Mouse (Mus musculus) liver, adult 2 months (tissue): ENCODE data around the gene Stau1. TPM values are rescaled to one million over a fixed set of nuclear protein-coding genes. Genes with fewer than 3 reads are reported as not detected.
A peak's percentile ranks its signal among the peaks of the same experiment; 100 is the strongest.

Experiments
- DNase-seq: peaks from one replicate; pipeline ENCODE4 v3.0.0-alpha.2; 2011; ENCODE audit warnings: low read depth, low spot score; ENCODE audit errors: extremely low read depth
- H3K27ac ChIP-seq: fragments of 200-500 bp; replicated peaks from 2 replicates; pipeline ENCODE4 v1.5.1; 2012; ENCODE audit warnings: low read depth, mild to moderate bottlenecking, control low read depth, inconsistent platforms, low read length; ENCODE audit not compliant: insufficient read depth
- H3K27me3 ChIP-seq: fragments of 200-500 bp; 2 replicates; pipeline ENCODE4 v1.6.1; 2012; ENCODE audit warnings: mild to moderate bottlenecking, moderate library complexity, low read length, inconsistent platforms; ENCODE audit not compliant: control insufficient read depth, insufficient read depth
- H3K36me3 ChIP-seq: fragments of 200-500 bp; 2 replicates; pipeline ENCODE4 v1.6.1; 2012; ENCODE audit warnings: low read length, inconsistent platforms; ENCODE audit not compliant: control insufficient read depth, insufficient read depth
- H3K4me1 ChIP-seq: fragments of 200-500 bp; 2 replicates; pipeline ENCODE4 v1.6.1; 2011; ENCODE audit warnings: low read length; ENCODE audit not compliant: control insufficient read depth, insufficient read depth
- H3K4me3 ChIP-seq: fragments of 200-500 bp; 2 replicates; pipeline ENCODE4 v1.5.1; 2011; ENCODE audit warnings: low read depth, mild to moderate bottlenecking, control low read depth, low read length, moderate library complexity; ENCODE audit not compliant: insufficient read depth
- H3K79me2 ChIP-seq: fragments of 200-500 bp; 2 replicates; pipeline ENCODE4 v1.6.1; 2012; ENCODE audit warnings: inconsistent platforms, mild to moderate bottlenecking, low read length, moderate library complexity; ENCODE audit not compliant: control insufficient read depth, insufficient read depth
- H3K9ac ChIP-seq: fragments of 200-500 bp; 2 replicates; pipeline ENCODE4 v1.6.1; 2012; ENCODE audit warnings: low read depth, mild to moderate bottlenecking, control low read depth, inconsistent platforms, low read length
- CTCF ChIP-seq: fragments of 200-500 bp; IDR thresholded peaks from 2 replicates; pipeline ENCODE4 v1.5.1; 2011; ENCODE audit warnings: low read depth, low read length, control low read depth
- POLR2A ChIP-seq: fragments of 200-500 bp; IDR thresholded peaks from 2 replicates; pipeline ENCODE4 v1.6.1; 2011; ENCODE audit warnings: low read length, control low read depth; ENCODE audit not compliant: insufficient read depth; ENCODE audit errors: extremely low read depth
- WGBS: fragments of 180-500 bp; shearing (Covaris S2); methylation state at CpG from one replicate; pipeline ENCODE4 v1.1.7; 2018; 5-methylcytosine and 5-hydroxymethylcytosine counted together
- polyA plus RNA-seq: library from polyadenylated mRNA; depleted of rRNA; stranded (reverse); fragments of >200 nt; gene quantifications from 2 replicates; pipeline ENCODE4 v1.2.3, GENCODE M21; 2012; rRNA removed
- total RNA-seq: library from RNA; depleted of rRNA; stranded (reverse); fragments of >200 nt; gene quantifications from 2 replicates; pipeline ENCODE4 v1.2.3, GENCODE M21; 2014; rRNA removed

Stau1 gene
- total RNA-seq (25.1 and 38.6 TPM in 2 replicates), polyA plus RNA-seq (23.8 and 25.9 TPM in 2 replicates)

- Histone ChIP-seq H3K79me2 (peaks cover 26% of the 10 kb centered on the region), H3K4me3 (peak within 1 kb of the TSS; percentile 80), H3K27me3 (no peaks in the 10 kb centered on the region), H3K36me3 (no peaks in the 10 kb centered on the region), H3K27ac (peak within 1 kb of the TSS; percentile 78), H3K9ac (peak within 1 kb of the TSS; percentile 91), H3K4me1 (peaks cover 20% of the 10 kb centered on the region)
- WGBS = under 1% methylated on average over 87 of the region's 88 CpGs
- TF ChIP-seq CTCF (no peak), POLR2A (peak; percentile 91)
- peak; percentile 90 for DNase-seq
Observed at GRCm38 (mm10) chr2:166995796-166996532, at the start of gene Stau1. TSS of gene Stau1 (minus strand) at chr2:166996299.

DNA sequence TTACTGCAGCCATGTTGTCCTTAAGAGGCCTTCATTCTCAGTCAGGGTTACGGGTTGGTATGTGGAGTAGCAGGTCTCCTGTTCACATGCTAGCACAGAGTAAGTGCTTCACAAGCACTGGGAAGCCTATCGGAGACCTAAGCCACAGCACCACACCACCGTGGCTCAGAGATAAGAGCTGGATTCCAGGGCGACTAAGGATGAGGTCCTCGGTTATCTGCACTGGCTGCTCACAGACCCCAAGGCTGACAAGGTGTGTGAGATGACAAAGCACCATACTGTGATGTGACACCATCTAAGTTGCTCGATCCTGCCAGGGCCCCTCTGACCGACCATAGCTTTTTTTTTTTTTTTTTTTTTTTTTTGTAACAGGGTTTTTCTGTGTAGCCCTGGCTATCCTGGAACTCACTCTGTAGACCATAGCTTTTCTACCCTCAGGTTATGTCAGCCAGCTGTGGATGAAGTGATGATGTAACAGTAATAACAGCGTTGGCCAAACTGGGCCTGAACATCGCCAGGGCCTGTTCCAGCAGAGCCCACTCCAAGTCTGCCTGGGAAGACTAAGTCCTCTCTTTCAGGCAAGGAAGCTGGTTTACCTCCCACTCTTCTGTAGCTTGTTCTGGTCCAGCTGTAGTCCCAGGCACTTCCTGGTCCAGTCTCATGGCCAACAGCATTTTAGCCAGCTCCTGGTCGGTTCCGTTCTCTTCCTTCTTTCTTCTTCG lies 47.5 kb upstream of the Stau1 start:
- no peak overlapping the region for H3K4me3 ChIP-seq
- H3K36me3 ChIP-seq = peaks cover 76% of the 10 kb centered on the region
- TF ChIP-seq CTCF (no peak), POLR2A (no peak)
- H3K27me3 ChIP-seq = no peaks in the 10 kb centered on the region
- no peaks in the 10 kb centered on the region for H3K79me2 ChIP-seq
- no peaks in the 10 kb centered on the region for H3K4me1 ChIP-seq
- 86% methylated on average over 12 of the region's 12 CpGs for WGBS
- H3K9ac ChIP-seq = no peak overlapping the region
- no peak overlapping the region for H3K27ac ChIP-seq
- no peak for DNase-seq

DNA sequence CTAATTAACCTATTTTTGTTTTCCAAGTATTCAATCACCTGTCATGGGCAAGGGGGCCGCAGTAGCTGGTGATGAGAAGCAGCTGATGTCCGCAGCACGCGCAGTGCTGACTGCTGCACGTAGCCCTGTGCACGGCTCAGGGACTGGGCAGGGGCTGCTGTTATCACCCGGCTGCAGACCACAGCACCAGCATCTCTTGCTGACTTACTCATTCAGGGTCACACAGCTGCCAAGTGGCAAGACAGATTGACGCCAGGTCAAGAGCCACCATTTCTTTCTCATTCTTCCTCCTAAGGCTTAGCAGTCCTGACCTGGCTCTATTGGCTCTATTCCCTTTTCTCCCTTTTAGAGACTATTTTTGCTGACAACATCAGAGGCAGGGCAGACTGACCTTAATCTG lies 43.3 kb upstream of the Stau1 start:
- H3K27ac ChIP-seq = no peak overlapping the region
- WGBS = 83% methylated on average over 8 of the region's 8 CpGs
- TF ChIP-seq CTCF (no peak), POLR2A (no peak)
- no peaks in the 10 kb centered on the region for H3K79me2 ChIP-seq
- peaks cover 74% of the 10 kb centered on the region for H3K36me3 ChIP-seq
- no peaks in the 10 kb centered on the region for H3K27me3 ChIP-seq
- no peak overlapping the region for H3K4me3 ChIP-seq
- no peaks in the 10 kb centered on the region for H3K4me1 ChIP-seq
- H3K9ac ChIP-seq = no peak overlapping the region
- no peak for DNase-seq

GRCm38 (mm10) chr2:167038716-167039115 lies 42.6 kb upstream of the Stau1 start:
- H3K27ac ChIP-seq = no peak overlapping the region
- no peaks in the 10 kb centered on the region for H3K4me1 ChIP-seq
- DNase-seq = peak; percentile 23
- peaks cover 72% of the 10 kb centered on the region for H3K36me3 ChIP-seq
- no peak overlapping the region for H3K4me3 ChIP-seq
- no peak overlapping the region for H3K9ac ChIP-seq
- no peaks in the 10 kb centered on the region for H3K79me2 ChIP-seq
- no peaks in the 10 kb centered on the region for H3K27me3 ChIP-seq
- WGBS = 81% methylated on average over 7 of the region's 7 CpGs
- TF ChIP-seq POLR2A (no peak), CTCF (no peak)

GRCm38 (mm10) chr2:167038297-167038696 lies 42.2 kb upstream of the Stau1 start:
- WGBS = 69% methylated on average over 6 of the region's 6 CpGs
- H3K36me3 ChIP-seq = peaks cover 69% of the 10 kb centered on the region
- TF ChIP-seq CTCF (no peak), POLR2A (no peak)
- H3K27ac ChIP-seq = no peak overlapping the region
- H3K9ac ChIP-seq = no peak overlapping the region
- no peaks in the 10 kb centered on the region for H3K27me3 ChIP-seq
- H3K4me3 ChIP-seq = no peak overlapping the region
- DNase-seq = no peak
- no peaks in the 10 kb centered on the region for H3K4me1 ChIP-seq
- no peaks in the 10 kb centered on the region for H3K79me2 ChIP-seq
